Comparison of ENCODE assay signal across 13 mouse cellular contexts in genomic region chr14:47224476-47225325, GRCm38 (mm10). TPM values are rescaled to one million over a fixed set of nuclear protein-coding genes. Genes with fewer than 3 reads are reported as not detected.
DNase-seq lines count a peak whose midpoint lies in the region; ATAC-seq and TF ChIP-seq lines count a peak whose summit lies in the region.
"Had no signal": no experiment of that assay in that cellular context is flagged by ENCODE, and none has a peak within 500 bp of the region (broad histone marks: within the 10 kb centered on the region; RNA-seq: fewer than 3 reads in every experiment).

No protein-coding gene starts in this region.

- no peak overlapping the region for H3K4me3 ChIP-seq in heart, adult 2 months
- no peak overlapping the region for H3K4me3 ChIP-seq in thymus, adult 2 months (ENCODE audit: control insufficient read depth, insufficient read depth, low read length)
- no peak overlapping the region for H3K4me3 ChIP-seq in liver, embryonic 14.5 days (ENCODE audit: insufficient read depth in 1 of 2, low read depth in 2 of 2, low read length in 2 of 2)
- H3K4me3 ChIP-seq in forebrain, embryonic 15.5 days, result no peak overlapping the region
- H3K4me3 ChIP-seq: liver, embryonic 13.5 days; midbrain, embryonic 13.5 days had no signal

- H3K9ac ChIP-seq in heart, adult 2 months (ENCODE audit: low read depth, low read length), result no peak overlapping the region
- no peak overlapping the region for H3K9ac ChIP-seq in liver, embryonic 14.5 days (replicated peaks)
- H3K9ac ChIP-seq in forebrain, embryonic 15.5 days (replicated peaks), result no peak overlapping the region
- H3K9ac ChIP-seq: liver, embryonic 13.5 days; midbrain, embryonic 13.5 days had no signal

- TF ChIP-seq POLR2A in heart, adult 2 months (IDR thresholded peaks at IDR 0.05; ENCODE audit: insufficient read depth, low read depth, low read length), result no peak
- no peak for TF ChIP-seq POLR2A in thymus, adult 2 months (IDR thresholded peaks at IDR 0.05; ENCODE audit: control insufficient read depth, extremely low read depth, insufficient read depth, low read length, poor library complexity)

- DNase-seq in heart, adult 2 months, result no peak
- no peak for DNase-seq in heart, postnatal 36 days
- DNase-seq in thymus, adult 2 months, result peak; percentile 50
- DNase-seq in thymus, postnatal 25 days, result no peak
- DNase-seq in liver, embryonic 14.5 days (ENCODE audit: low read depth in 3 of 3, low spot score in 3 of 3), result no peak
- no peak for DNase-seq in urinary bladder, adult 2 months (ENCODE audit: low spot score)
- DNase-seq in spleen, postnatal 4 days (ENCODE audit: low spot score in 2 of 2), result no peak
- DNase-seq: gastrocnemius, postnatal 36 days; kidney, adult 2 months; liver, embryonic 13.5 days had no signal

- 74% methylated on average over 10 of the region's 10 CpGs for WGBS in heart, adult 2 months
- WGBS in thymus, adult 2 months, result 68% methylated on average over 10 of the region's 10 CpGs
- 65% methylated on average over 10 of the region's 10 CpGs for WGBS in liver, embryonic 14.5 days (ENCODE audit: insufficient replicate concordance)
- WGBS in forebrain, embryonic 15.5 days, result 83% methylated on average over 10 of the region's 10 CpGs

- TF ChIP-seq EP300 in heart, adult 2 months (IDR thresholded peaks at IDR 0.05; ENCODE audit: insufficient read depth, low read depth, low read length), result no peak
- TF ChIP-seq EP300 in liver, embryonic 14.5 days (IDR thresholded peaks at IDR 0.05; ENCODE audit: low read depth), result no peak

- ATAC-seq in liver, embryonic 14.5 days (ENCODE audit: insufficient read depth), result no peak
- no peak for ATAC-seq in forebrain, embryonic 15.5 days (replicated peaks)
- ATAC-seq: midbrain, embryonic 13.5 days had no signal

- no peaks in the 10 kb centered on the region for H3K4me1 ChIP-seq in heart, adult 2 months (ENCODE audit: control insufficient read depth, insufficient read depth, low read length)
- peaks cover 27% of the 10 kb centered on the region for H3K4me1 ChIP-seq in thymus, adult 2 months (replicated peaks; ENCODE audit: control insufficient read depth, insufficient read depth, low read length)
- peaks cover 0 to 1% of the 10 kb centered on the region in 2 experiments; a peak in 1 of 4 replicates for H3K4me1 ChIP-seq in liver, embryonic 14.5 days (replicated peaks; ENCODE audit: control insufficient read depth in 2 of 2, insufficient read depth in 2 of 2, low read length in 1 of 2)
- no peaks in the 10 kb centered on the region for H3K4me1 ChIP-seq in forebrain, embryonic 15.5 days
- H3K4me1 ChIP-seq: midbrain, embryonic 13.5 days had no signal

- no peaks in the 10 kb centered on the region for H3K36me3 ChIP-seq in heart, adult 2 months (ENCODE audit: control insufficient read depth, insufficient read depth, low read length)
- no peaks in the 10 kb centered on the region for H3K36me3 ChIP-seq in thymus, adult 2 months (ENCODE audit: control insufficient read depth, insufficient read depth, low read length)
- H3K36me3 ChIP-seq in liver, embryonic 14.5 days (replicated peaks; ENCODE audit: control insufficient read depth, insufficient read depth, low read depth), result no peaks in the 10 kb centered on the region
- H3K36me3 ChIP-seq in forebrain, embryonic 15.5 days, result no peaks in the 10 kb centered on the region
- H3K36me3 ChIP-seq: G1E; liver, embryonic 13.5 days; midbrain, embryonic 13.5 days had no signal

- no peaks in the 10 kb centered on the region for H3K9me3 ChIP-seq in liver, embryonic 14.5 days (ENCODE audit: control insufficient read depth, low read length)
- H3K9me3 ChIP-seq in forebrain, embryonic 15.5 days, result no peaks in the 10 kb centered on the region
- H3K9me3 ChIP-seq: G1E; liver, embryonic 13.5 days; midbrain, embryonic 13.5 days had no signal

- intact Hi-C loops in heart, adult 2 months (cut with DNase I), result no loop called here
- intact Hi-C loops in heart, postnatal 36 days (cut with DNase I), result no loop called here

- no peaks in the 10 kb centered on the region for H3K27me3 ChIP-seq in heart, adult 2 months (ENCODE audit: control insufficient read depth, insufficient read depth, low read length)
- H3K27me3 ChIP-seq in thymus, adult 2 months (ENCODE audit: control insufficient read depth, insufficient read depth, low read length), result no peaks in the 10 kb centered on the region
- no peaks in the 10 kb centered on the region for H3K27me3 ChIP-seq in liver, embryonic 14.5 days (ENCODE audit: control insufficient read depth, insufficient read depth, low read length)
- H3K27me3 ChIP-seq in forebrain, embryonic 15.5 days, result no peaks in the 10 kb centered on the region
- H3K27me3 ChIP-seq: liver, embryonic 13.5 days; midbrain, embryonic 13.5 days had no signal

- no peak overlapping the region for H3K4me2 ChIP-seq in liver, embryonic 14.5 days (ENCODE audit: low read depth)
- no peak overlapping the region for H3K4me2 ChIP-seq in forebrain, embryonic 15.5 days (replicated peaks)
- H3K4me2 ChIP-seq: liver, embryonic 13.5 days; midbrain, embryonic 13.5 days had no signal

- peak; percentile 38 for TF ChIP-seq CTCF in heart, adult 2 months (IDR thresholded peaks at IDR 0.05)
- TF ChIP-seq CTCF in thymus, adult 2 months (IDR thresholded peaks at IDR 0.05; ENCODE audit: borderline replicate concordance, control insufficient read depth, extremely low read depth, insufficient read depth, low read length, poor library complexity), result 0 out of 2 replicates have a peak, but pooled peaks have one; percentile 62
- peak; percentile 49 for TF ChIP-seq CTCF in liver, embryonic 14.5 days (IDR thresholded peaks at IDR 0.05; ENCODE audit: low read depth)

- H3K79me2 ChIP-seq in heart, adult 2 months (replicated peaks; ENCODE audit: control insufficient read depth, insufficient read depth, low read length), result no peaks in the 10 kb centered on the region

- H3K27ac ChIP-seq in heart, adult 2 months, result no peak overlapping the region
- H3K27ac ChIP-seq in thymus, adult 2 months (ENCODE audit: control insufficient read depth, insufficient read depth, low read length), result peak overlapping the region; percentile 81
- H3K27ac ChIP-seq in liver, embryonic 14.5 days, result no peak overlapping the region
- no peak overlapping the region for H3K27ac ChIP-seq in forebrain, embryonic 15.5 days (replicated peaks)
- H3K27ac ChIP-seq: liver, embryonic 13.5 days; midbrain, embryonic 13.5 days had no signal

RNA-seq across cellular contexts. Expression of gene Gch1, which starts 35.5 kb away (rescaled TPM):
- 1 to 10 TPM; 6.3 to 7.0 TPM for total RNA-seq in heart, adult 2 months (2021)
- polyA plus RNA-seq in heart, adult 2 months (2012; rRNA removed), result 4.7 and 8.9 TPM in 2 replicates
- 1 to 10 TPM; 5.4 to 5.9 TPM for total RNA-seq in heart, postnatal 36 days (2021)
- 15.5 and 16.8 TPM in 2 replicates for polyA plus RNA-seq in thymus, adult 2 months (2012; rRNA removed)
- polyA plus RNA-seq in liver, embryonic 14.5 days (2012; rRNA removed), result 1.9 and 2.4 TPM in 2 replicates
- 3.8 and 3.9 TPM in 2 replicates for polyA plus RNA-seq in liver, embryonic 14.5 days (2014; fragmentation: Nextera tagmentation; extraction: Ambion mirVana)
- polyA plus RNA-seq in urinary bladder, adult 2 months (2012; rRNA removed), result 4.6 and 5.7 TPM in 2 replicates
- polyA plus RNA-seq in forebrain, embryonic 15.5 days (2015; fragmentation: Nextera tagmentation; extraction: Ambion mirVana), result 1.7 and 2.3 TPM in 2 replicates

RNA-seq across cellular contexts. Expression of gene Wdhd1, which starts 52.0 kb away (rescaled TPM):
- total RNA-seq in heart, adult 2 months (2021), result under 1 TPM; 0.48 to 0.73 TPM
- 0.33 and 0.53 TPM in 2 replicates for polyA plus RNA-seq in heart, adult 2 months (2012; rRNA removed)
- total RNA-seq in heart, postnatal 36 days (2021), result 1 to 10 TPM in 1 of 2 experiments, under 1 TPM in 1; 1.00 to 1.0 TPM
- 7.7 and 9.9 TPM in 2 replicates for polyA plus RNA-seq in thymus, adult 2 months (2012; rRNA removed)
- 20.5 and 34.9 TPM in 2 replicates for polyA plus RNA-seq in liver, embryonic 14.5 days (2012; rRNA removed)
- polyA plus RNA-seq in liver, embryonic 14.5 days (2014; fragmentation: Nextera tagmentation; extraction: Ambion mirVana), result 33.8 and 40.9 TPM in 2 replicates
- polyA plus RNA-seq in urinary bladder, adult 2 months (2012; rRNA removed), result 2.4 and 4.2 TPM in 2 replicates
- 17.7 and 19.9 TPM in 2 replicates for polyA plus RNA-seq in forebrain, embryonic 15.5 days (2015; fragmentation: Nextera tagmentation; extraction: Ambion mirVana)

RNA-seq across cellular contexts. Expression of gene Socs4, which starts 52.0 kb away (rescaled TPM):
- total RNA-seq in heart, adult 2 months (2021), result 10 to 100 TPM; 13.4 to 14.9 TPM
- 2.2 and 5.5 TPM in 2 replicates for polyA plus RNA-seq in heart, adult 2 months (2012; rRNA removed)
- total RNA-seq in heart, postnatal 36 days (2021), result 10 to 100 TPM; 13.9 to 14.3 TPM
- 6.7 and 7.4 TPM in 2 replicates for polyA plus RNA-seq in thymus, adult 2 months (2012; rRNA removed)
- 3.8 and 5.2 TPM in 2 replicates for polyA plus RNA-seq in liver, embryonic 14.5 days (2012; rRNA removed)
- 3.0 and 3.1 TPM in 2 replicates for polyA plus RNA-seq in liver, embryonic 14.5 days (2014; fragmentation: Nextera tagmentation; extraction: Ambion mirVana)
- 7.4 and 8.7 TPM in 2 replicates for polyA plus RNA-seq in urinary bladder, adult 2 months (2012; rRNA removed)
- 3.1 and 3.6 TPM in 2 replicates for polyA plus RNA-seq in forebrain, embryonic 15.5 days (2015; fragmentation: Nextera tagmentation; extraction: Ambion mirVana)
